Mouse (Mus musculus) midbrain, embryonic 10.5 days (tissue): ENCODE measurements at regions not wholly inside any gene's neighbourhood (a gene's known extent, or its start where the extent isn't known, plus 50 kb on each side); places are given as distances from the start of the nearest gene placed in this dataset.

Experiments used
- DNase-seq: peaks from one replicate; pipeline ENCODE4 v3.0.0-alpha.2; 2017; ENCODE audit warnings: low spot score
- H3K27ac ChIP-seq: fragments of 300-500 bp; sonication (generic); replicated peaks from 2 replicates; pipeline ENCODE4 v1.5.1; 2016; ENCODE audit warnings: mild to moderate bottlenecking
- H3K27me3 ChIP-seq: fragments of 300-500 bp; sonication (generic); 2 replicates; pipeline ENCODE4 v1.6.1; 2016; ENCODE audit warnings: low read depth, mild to moderate bottlenecking; ENCODE audit not compliant: poor library complexity, severe bottlenecking
- H3K36me3 ChIP-seq: fragments of 300-500 bp; sonication (generic); 2 replicates; pipeline ENCODE4 v1.6.1; 2016; ENCODE audit warnings: mild to moderate bottlenecking, moderate library complexity
- H3K4me1 ChIP-seq: fragments of 300-500 bp; sonication (generic); 2 replicates; pipeline ENCODE4 v1.6.1; 2016
- H3K4me3 ChIP-seq: fragments of 300-500 bp; sonication (generic); 2 replicates; pipeline ENCODE4 v1.5.1; 2016; ENCODE audit warnings: mild to moderate bottlenecking, moderate library complexity
- H3K9me3 ChIP-seq: fragments of 300-500 bp; sonication (generic); replicated peaks from 2 replicates; pipeline ENCODE4 v1.6.1; 2016; ENCODE audit warnings: mild to moderate bottlenecking
- WGBS: fragments of 180-500 bp; shearing (Covaris S2); methylation state at CpG from one replicate; pipeline ENCODE4 v1.1.7; 2016; 5-methylcytosine and 5-hydroxymethylcytosine counted together

GRCm38 (mm10) chr11:52522384-52522783 is 126.2 kb downstream of the 9530068E07Rik start:
- no peak for DNase-seq
- no peaks in the 10 kb centered on the region for H3K36me3 ChIP-seq
- H3K27ac ChIP-seq = no peak overlapping the region
- H3K4me1 ChIP-seq = peaks cover 4% of the 10 kb centered on the region
- no peak overlapping the region for H3K4me3 ChIP-seq
- no peaks in the 10 kb centered on the region for H3K27me3 ChIP-seq
- 74% methylated on average over 3 of the region's 3 CpGs for WGBS
- peaks cover 4% of the 10 kb centered on the region; the same call in 1 of the 2 replicates for H3K9me3 ChIP-seq

- no peak for DNase-seq
- H3K36me3 ChIP-seq = no peaks in the 10 kb centered on the region
- H3K9me3 ChIP-seq = no peaks in the 10 kb centered on the region
- H3K27ac ChIP-seq = no peak overlapping the region
- WGBS = 82% methylated on average over 4 of the region's 4 CpGs
- H3K4me1 ChIP-seq = peaks cover 4% of the 10 kb centered on the region
- no peaks in the 10 kb centered on the region for H3K27me3 ChIP-seq
- H3K4me3 ChIP-seq = no peak overlapping the region
Observed at GRCm38 (mm10) chr11:52523191-52523590, 127.0 kb downstream of the 9530068E07Rik start.

- Histone ChIP-seq H3K27ac (no peak overlapping the region), H3K27me3 (no peaks in the 10 kb centered on the region), H3K36me3 (no peaks in the 10 kb centered on the region), H3K9me3 (no peaks in the 10 kb centered on the region), H3K4me1 (peaks cover 4% of the 10 kb centered on the region), H3K4me3 (no peak overlapping the region)
- no peak for DNase-seq
- WGBS = 70% methylated on average over 2 of the region's 2 CpGs
Observed at GRCm38 (mm10) chr11:52523671-52524070, 127.4 kb downstream of the 9530068E07Rik start.

- no peaks in the 10 kb centered on the region for H3K36me3 ChIP-seq
- no peaks in the 10 kb centered on the region for H3K9me3 ChIP-seq
- peaks cover 4% of the 10 kb centered on the region for H3K4me1 ChIP-seq
- WGBS = 68% methylated on average over 6 of the region's 6 CpGs
- H3K27me3 ChIP-seq = no peaks in the 10 kb centered on the region
- H3K4me3 ChIP-seq = no peak overlapping the region
- DNase-seq = no peak
- no peak overlapping the region for H3K27ac ChIP-seq
Observed at GRCm38 (mm10) chr11:52525446-52525845, 129.2 kb downstream of the 9530068E07Rik start.

GRCm38 (mm10) chr11:52526306-52526705 is 130.1 kb downstream of the 9530068E07Rik start:
- H3K4me1 ChIP-seq = peaks cover 4% of the 10 kb centered on the region
- 88% methylated on average over 6 of the region's 6 CpGs for WGBS
- H3K27me3 ChIP-seq = no peaks in the 10 kb centered on the region
- no peaks in the 10 kb centered on the region for H3K9me3 ChIP-seq
- no peaks in the 10 kb centered on the region for H3K36me3 ChIP-seq
- no peak overlapping the region for H3K27ac ChIP-seq
- DNase-seq = no peak
- no peak overlapping the region for H3K4me3 ChIP-seq

GRCm38 (mm10) chr11:52533379-52533778 is 137.2 kb downstream of the 9530068E07Rik start:
- Histone ChIP-seq H3K36me3 (no peaks in the 10 kb centered on the region), H3K27ac (no peak overlapping the region), H3K4me3 (no peak overlapping the region), H3K4me1 (peaks cover 12% of the 10 kb centered on the region), H3K27me3 (no peaks in the 10 kb centered on the region), H3K9me3 (no peaks in the 10 kb centered on the region)
- no peak for DNase-seq
- WGBS = 84% methylated on average over 5 of the region's 5 CpGs

GRCm38 (mm10) chr11:52534586-52534985 is 138.4 kb downstream of the 9530068E07Rik start:
- Histone ChIP-seq H3K36me3 (no peaks in the 10 kb centered on the region), H3K27ac (no peak overlapping the region), H3K4me3 (no peak overlapping the region), H3K27me3 (no peaks in the 10 kb centered on the region), H3K4me1 (peaks cover 12% of the 10 kb centered on the region), H3K9me3 (no peaks in the 10 kb centered on the region)
- no peak for DNase-seq
- 65% methylated on average over 13 of the region's 13 CpGs for WGBS

- 64% methylated on average over 2 of the region's 2 CpGs for WGBS
- no peak overlapping the region for H3K4me3 ChIP-seq
- no peak for DNase-seq
- no peaks in the 10 kb centered on the region for H3K36me3 ChIP-seq
- H3K27ac ChIP-seq = no peak overlapping the region
- no peaks in the 10 kb centered on the region for H3K27me3 ChIP-seq
- peaks cover 12% of the 10 kb centered on the region for H3K4me1 ChIP-seq
- H3K9me3 ChIP-seq = no peaks in the 10 kb centered on the region
Observed at GRCm38 (mm10) chr11:52536211-52536610, 140.0 kb downstream of the 9530068E07Rik start.

- H3K4me1 ChIP-seq = peaks cover 12% of the 10 kb centered on the region
- H3K27ac ChIP-seq = no peak overlapping the region
- H3K9me3 ChIP-seq = no peaks in the 10 kb centered on the region
- WGBS = 75% methylated on average over 11 of the region's 11 CpGs
- no peaks in the 10 kb centered on the region for H3K36me3 ChIP-seq
- DNase-seq = no peak
- H3K27me3 ChIP-seq = no peaks in the 10 kb centered on the region
- no peak overlapping the region for H3K4me3 ChIP-seq
Observed at GRCm38 (mm10) chr11:52536841-52537240, 140.6 kb downstream of the 9530068E07Rik start.

- WGBS = 80% methylated on average over 4 of the region's 4 CpGs
- Histone ChIP-seq H3K4me1 (peaks cover 12% of the 10 kb centered on the region), H3K27me3 (no peaks in the 10 kb centered on the region), H3K36me3 (no peaks in the 10 kb centered on the region), H3K9me3 (no peaks in the 10 kb centered on the region), H3K4me3 (no peak overlapping the region), H3K27ac (no peak overlapping the region)
- DNase-seq = no peak
Observed at GRCm38 (mm10) chr11:52537819-52538435, 141.7 kb downstream of the 9530068E07Rik start.

- WGBS = 80% methylated on average over 5 of the region's 5 CpGs
- no peak for DNase-seq
- H3K27ac ChIP-seq = no peak overlapping the region
- no peak overlapping the region for H3K4me3 ChIP-seq
- no peaks in the 10 kb centered on the region for H3K27me3 ChIP-seq
- no peaks in the 10 kb centered on the region for H3K9me3 ChIP-seq
- H3K4me1 ChIP-seq = no peaks in the 10 kb centered on the region
- no peaks in the 10 kb centered on the region for H3K36me3 ChIP-seq
Observed at GRCm38 (mm10) chr11:52541210-52541609, 145.0 kb downstream of the 9530068E07Rik start.

GRCm38 (mm10) chr11:52551451-52551850 is 155.2 kb downstream of the 9530068E07Rik start:
- WGBS = 88% methylated on average over 5 of the region's 5 CpGs
- no peaks in the 10 kb centered on the region for H3K27me3 ChIP-seq
- H3K4me3 ChIP-seq = no peak overlapping the region
- no peak overlapping the region for H3K27ac ChIP-seq
- no peaks in the 10 kb centered on the region for H3K36me3 ChIP-seq
- no peak for DNase-seq
- peaks cover 10% of the 10 kb centered on the region; the same call in 1 of the 2 replicates for H3K4me1 ChIP-seq
- no peaks in the 10 kb centered on the region for H3K9me3 ChIP-seq

- H3K36me3 ChIP-seq = no peaks in the 10 kb centered on the region
- H3K27ac ChIP-seq = no peak overlapping the region
- 85% methylated on average over 4 of the region's 4 CpGs for WGBS
- peaks cover 3% of the 10 kb centered on the region; the same call in 1 of the 2 replicates for H3K4me1 ChIP-seq
- no peak for DNase-seq
- no peaks in the 10 kb centered on the region for H3K9me3 ChIP-seq
- no peak overlapping the region for H3K4me3 ChIP-seq
- no peaks in the 10 kb centered on the region for H3K27me3 ChIP-seq
Observed at GRCm38 (mm10) chr11:52552860-52553259, 156.6 kb downstream of the 9530068E07Rik start.
